Mouse (Mus musculus) ES-Bruce4 (cell line): ENCODE data around the gene Dnajc13. TPM values are rescaled to one million over a fixed set of nuclear protein-coding genes. Genes with fewer than 3 reads are reported as not detected.

Experiments
- H3K27ac ChIP-seq: 2 replicates; pipeline ENCODE4 v1.5.1; 2012; ENCODE audit warnings: low read length, inconsistent platforms; ENCODE audit not compliant: insufficient read depth
- H3K27me3 ChIP-seq: 2 replicates; pipeline ENCODE4 v1.6.1; 2012; ENCODE audit warnings: mild to moderate bottlenecking, low read length, inconsistent platforms; ENCODE audit not compliant: control insufficient read depth, poor library complexity, insufficient read depth, severe bottlenecking
- H3K36me3 ChIP-seq: 2 replicates; pipeline ENCODE4 v1.6.1; 2012; ENCODE audit warnings: inconsistent platforms, mild to moderate bottlenecking, low read length, moderate library complexity; ENCODE audit not compliant: control insufficient read depth, poor library complexity, insufficient read depth, severe bottlenecking
- H3K4me1 ChIP-seq: one replicate; pipeline ENCODE4 v1.8.1; 2011; ENCODE audit warnings: low read length; ENCODE audit not compliant: control insufficient read depth, insufficient read depth
- H3K4me3 ChIP-seq: 2 replicates; pipeline ENCODE4 v1.5.1; 2011; ENCODE audit warnings: low read depth, mild to moderate bottlenecking, low read length
- H3K9ac ChIP-seq: 2 replicates; pipeline ENCODE4 v1.6.1; 2012; ENCODE audit warnings: low read depth, mild to moderate bottlenecking, inconsistent platforms; ENCODE audit not compliant: poor library complexity, severe bottlenecking
- H3K9me3 ChIP-seq: replicated peaks from 2 replicates; pipeline ENCODE4 v1.6.1; 2012; ENCODE audit warnings: mild to moderate bottlenecking, low read length, inconsistent platforms; ENCODE audit not compliant: control insufficient read depth, poor library complexity, insufficient read depth, severe bottlenecking
- CTCF ChIP-seq: IDR thresholded peaks from one replicate; pipeline ENCODE4 v1.8.1; 2011; ENCODE audit warnings: low read depth, low read length
- EP300 ChIP-seq: IDR thresholded peaks from 2 replicates; pipeline ENCODE4 v1.6.1; 2011; ENCODE audit warnings: low read depth, low read length; ENCODE audit not compliant: insufficient read depth
- POLR2A ChIP-seq: IDR thresholded peaks from one replicate; pipeline ENCODE4 v1.8.1; 2011; ENCODE audit warnings: low read length; ENCODE audit not compliant: insufficient read depth
- polyA plus RNA-seq: library from polyadenylated mRNA; stranded (reverse); fragments of >200 nt; gene quantifications from 2 replicates; pipeline ENCODE4 v1.2.4, GENCODE M21; 2011; ENCODE audit warnings: low read depth; ENCODE audit not compliant: missing spikeins, insufficient read depth, insufficient read length

Gene Dnajc13
- polyA plus RNA-seq, 1 experiment = 119 TPM

GRCm38 (mm10) chr9:104275084-104275785, 12.5 kb upstream of the Dnajc13 start:
- no peak overlapping the region for H3K9ac ChIP-seq
- no peaks in the 10 kb centered on the region for H3K9me3 ChIP-seq
- H3K27me3 ChIP-seq = no peaks in the 10 kb centered on the region
- TF ChIP-seq POLR2A = no peak
- TF ChIP-seq EP300 = 0 out of 2 replicates have a peak, but pooled peaks have one; percentile 12
- H3K36me3 ChIP-seq = no peaks in the 10 kb centered on the region
- H3K4me1 ChIP-seq = peaks cover 2% of the 10 kb centered on the region
- no peak overlapping the region for H3K27ac ChIP-seq
- H3K4me3 ChIP-seq = no peak overlapping the region

DNA sequence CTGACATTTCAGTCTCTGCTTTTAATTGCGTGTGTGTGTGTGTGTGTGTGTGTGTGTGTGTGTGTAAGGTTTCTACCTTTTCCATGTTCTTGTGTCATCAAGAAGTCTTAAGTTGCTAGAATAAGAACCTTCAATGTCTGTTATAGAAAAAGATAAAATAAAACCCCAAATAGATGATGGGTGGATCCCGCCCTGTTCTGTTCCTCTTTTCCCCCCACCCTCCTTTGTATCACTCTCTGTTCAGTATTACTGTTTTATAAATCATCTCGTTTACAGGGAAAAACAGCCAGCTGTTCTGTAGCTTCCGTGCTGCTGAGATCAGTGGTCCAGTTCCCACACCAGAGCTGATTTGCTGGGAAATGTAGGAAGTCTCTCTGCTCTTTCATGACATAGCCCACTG, 9.3 kb upstream of the Dnajc13 start:
- Histone ChIP-seq H3K4me3 (no peak overlapping the region), H3K27me3 (no peaks in the 10 kb centered on the region), H3K9me3 (no peaks in the 10 kb centered on the region), H3K4me1 (peaks cover 2% of the 10 kb centered on the region), H3K27ac (no peak overlapping the region), H3K36me3 (no peaks in the 10 kb centered on the region), H3K9ac (no peak overlapping the region)
- TF ChIP-seq CTCF (no peak), EP300 (no peak), POLR2A (no peak)

GRCm38 (mm10) chr9:104271642-104272041, 8.9 kb upstream of the Dnajc13 start:
- no peaks in the 10 kb centered on the region for H3K36me3 ChIP-seq
- no peaks in the 10 kb centered on the region for H3K27me3 ChIP-seq
- TF ChIP-seq POLR2A (no peak), CTCF (no peak), EP300 (no peak)
- H3K9ac ChIP-seq = no peak overlapping the region
- no peaks in the 10 kb centered on the region for H3K9me3 ChIP-seq
- H3K27ac ChIP-seq = no peak overlapping the region
- H3K4me3 ChIP-seq = no peak overlapping the region
- H3K4me1 ChIP-seq = peaks cover 2% of the 10 kb centered on the region

DNA sequence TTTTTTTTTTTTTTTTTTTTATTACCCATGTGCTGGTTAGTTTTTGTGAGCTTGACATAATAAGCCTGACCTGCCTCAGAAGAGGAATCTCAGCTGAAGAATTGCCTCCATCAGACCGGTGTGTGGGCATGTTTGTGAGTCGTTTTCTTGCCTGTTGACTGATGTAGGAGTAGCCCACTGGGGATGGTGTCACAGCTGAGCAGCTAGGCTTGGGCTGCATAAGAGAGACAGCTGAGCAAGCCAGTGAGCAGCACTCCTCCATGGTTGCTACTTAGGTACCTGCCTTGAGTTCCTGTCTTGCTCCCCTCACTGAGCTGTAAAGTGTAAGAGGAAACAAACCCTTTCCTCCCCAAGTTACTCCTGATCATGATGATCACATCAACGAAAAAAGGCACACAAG, 7.2 kb upstream of the Dnajc13 start:
- TF ChIP-seq CTCF (no peak), POLR2A (no peak), EP300 (no peak)
- Histone ChIP-seq H3K9ac (no peak overlapping the region), H3K9me3 (no peaks in the 10 kb centered on the region), H3K36me3 (no peaks in the 10 kb centered on the region), H3K27me3 (no peaks in the 10 kb centered on the region), H3K27ac (no peak overlapping the region), H3K4me3 (no peak overlapping the region), H3K4me1 (no peaks in the 10 kb centered on the region)

DNA sequence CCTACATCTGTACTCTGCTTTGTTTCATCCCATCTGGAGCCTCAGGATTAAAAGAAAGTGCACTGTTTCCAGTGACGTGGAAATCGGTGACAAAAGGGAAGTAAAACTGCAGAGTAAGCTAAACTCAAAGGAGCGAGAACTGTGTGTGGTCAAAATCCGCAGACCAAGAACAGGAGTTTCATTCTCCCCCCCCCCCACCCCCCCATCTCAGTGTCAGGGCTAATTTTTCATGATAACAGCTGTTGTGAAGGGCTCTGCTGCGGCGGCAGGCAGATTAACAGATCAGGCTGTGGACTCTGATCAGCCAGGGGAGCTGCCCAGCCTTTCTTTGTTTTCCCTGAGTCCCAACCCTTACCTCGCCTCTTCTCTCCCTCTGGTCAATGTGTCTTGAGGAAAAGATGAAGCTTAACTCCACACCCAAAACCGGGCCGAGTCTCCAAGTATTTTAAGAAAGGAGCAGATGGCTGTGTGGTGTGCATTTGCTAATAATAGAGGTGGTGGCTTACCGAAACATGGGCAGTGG, 6.7 kb upstream of the Dnajc13 start:
- Histone ChIP-seq H3K9me3 (no peaks in the 10 kb centered on the region), H3K4me3 (no peak overlapping the region), H3K27ac (no peak overlapping the region), H3K36me3 (no peaks in the 10 kb centered on the region), H3K4me1 (no peaks in the 10 kb centered on the region), H3K27me3 (no peaks in the 10 kb centered on the region), H3K9ac (no peak overlapping the region)
- no peak for TF ChIP-seq EP300
- no peak for TF ChIP-seq CTCF
- no peak for TF ChIP-seq POLR2A

DNA sequence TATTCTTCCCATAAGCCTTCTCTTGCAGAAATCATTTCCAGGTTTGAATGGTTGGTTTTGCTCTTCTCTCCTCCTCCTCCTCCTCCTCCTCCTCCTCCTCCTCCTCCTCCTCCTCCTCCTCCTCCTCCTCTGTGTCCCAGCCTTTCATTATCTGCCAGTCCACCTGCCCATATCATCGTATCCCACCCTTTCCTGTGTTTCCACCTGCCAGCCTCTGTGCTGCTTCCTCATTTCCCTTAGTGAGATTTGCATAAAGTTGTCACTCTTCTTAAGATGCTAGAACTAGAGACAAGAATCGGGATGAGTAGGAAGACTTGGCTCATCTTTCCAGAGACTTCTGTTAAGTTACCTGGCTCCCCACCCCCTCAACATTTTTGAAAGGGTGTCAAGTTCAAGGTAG, 1.8 kb upstream of the Dnajc13 start:
- no peak overlapping the region for H3K9ac ChIP-seq
- H3K27ac ChIP-seq = no peak overlapping the region
- no peaks in the 10 kb centered on the region for H3K9me3 ChIP-seq
- TF ChIP-seq CTCF (no peak), POLR2A (no peak), EP300 (no peak)
- H3K36me3 ChIP-seq = peaks cover 2% of the 10 kb centered on the region; the same call in 1 of the 2 replicates
- H3K4me1 ChIP-seq = no peaks in the 10 kb centered on the region
- no peak overlapping the region for H3K4me3 ChIP-seq
- no peaks in the 10 kb centered on the region for H3K27me3 ChIP-seq
